Mouse (Mus musculus): ENCODE results near the gene Ddx10.

DNA sequence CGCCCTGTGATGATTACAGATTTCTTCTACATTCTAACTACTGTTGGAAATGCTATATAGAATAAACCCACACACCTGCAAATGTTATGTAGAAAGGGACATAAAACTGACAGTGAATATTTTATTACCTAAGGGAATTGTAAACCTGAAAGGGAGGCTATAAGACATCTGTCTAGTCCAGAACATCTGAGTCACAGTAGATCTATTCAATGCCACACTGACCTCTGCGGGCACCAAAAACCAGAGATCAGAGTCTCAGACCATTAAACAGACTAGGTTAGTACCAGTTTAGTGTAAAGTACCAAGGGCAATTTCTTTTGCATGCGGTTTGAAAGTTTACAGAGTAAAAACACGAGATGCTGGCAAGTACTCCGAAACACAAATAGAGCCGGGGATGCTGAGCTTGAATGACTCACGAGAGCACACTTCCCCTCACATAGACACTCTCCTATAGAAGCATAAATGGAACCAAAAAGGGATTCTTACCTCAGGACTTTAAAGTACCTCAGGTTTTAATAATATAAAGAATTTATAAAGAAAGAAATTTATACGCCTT is 107.2 kb downstream of the Ddx10 start:
- no peak for TF ChIP-seq EP300 (IDR thresholded peaks at IDR 0.05; ENCODE audit: insufficient read depth, low read depth, low read length)
- TF ChIP-seq CTCF (IDR thresholded peaks at IDR 0.05): no peak
- no peak for TF ChIP-seq POLR2A (IDR thresholded peaks at IDR 0.05; ENCODE audit: insufficient read depth, low read depth, low read length)
